Mouse (Mus musculus) heart, postnatal 0 days (tissue): ENCODE measurements around the gene Bnc1. TPM values are rescaled to one million over a fixed set of nuclear protein-coding genes. Genes with fewer than 3 reads are reported as not detected.

Source experiments
- ATAC-seq: fragments of 200-750 bp; cut with Nextera tagmentation; 2 replicates; pipeline ENCODE4 v1.8.0; 2017; ENCODE audit warnings: low read depth, moderate number of reproducible peaks, moderate library complexity; ENCODE audit not compliant: insufficient read depth
- DNase-seq: peaks from one replicate; pipeline ENCODE4 v3.0.0-alpha.2; 2016; ENCODE audit warnings: low spot score
- H3K27ac ChIP-seq: fragments of 300-500 bp; sonication (generic); 2 replicates; pipeline ENCODE4 v1.5.1; 2014; ENCODE audit warnings: low read depth, mild to moderate bottlenecking
- H3K27me3 ChIP-seq: fragments of 300-500 bp; sonication (generic); 2 replicates; pipeline ENCODE4 v1.6.1; 2014; ENCODE audit warnings: low read length, mixed read lengths; ENCODE audit not compliant: control insufficient read depth, insufficient read depth
- H3K36me3 ChIP-seq: fragments of 300-500 bp; sonication (generic); replicated peaks from 2 replicates; pipeline ENCODE4 v1.6.1; 2014; ENCODE audit warnings: low read length, mixed read lengths; ENCODE audit not compliant: control insufficient read depth, insufficient read depth
- H3K4me1 ChIP-seq: fragments of 300-500 bp; sonication (generic); 2 replicates; pipeline ENCODE4 v1.6.1; 2014; ENCODE audit warnings: antibody characterized with exemption; ENCODE audit not compliant: control insufficient read depth, insufficient read depth
- H3K4me2 ChIP-seq: fragments of 300-500 bp; sonication (generic); 2 replicates; pipeline ENCODE4 v1.6.1; 2014; ENCODE audit warnings: low read depth, mild to moderate bottlenecking, low read length, moderate library complexity
- H3K4me3 ChIP-seq: fragments of 300-500 bp; sonication (generic); 2 replicates; pipeline ENCODE4 v1.5.1; 2014; ENCODE audit warnings: low read depth, low read length
- H3K9ac ChIP-seq: fragments of 300-500 bp; sonication (generic); replicated peaks from 2 replicates; pipeline ENCODE4 v1.6.1; 2014; ENCODE audit warnings: low read depth, low read length, mixed read lengths
- H3K9me3 ChIP-seq: fragments of 300-500 bp; sonication (generic); replicated peaks from 2 replicates; pipeline ENCODE4 v1.6.1; 2016; ENCODE audit warnings: low read length; ENCODE audit not compliant: control insufficient read depth
- CTCF ChIP-seq: IDR thresholded peaks from 2 replicates; pipeline ENCODE4 v1.5.1; 2016; ENCODE audit warnings: antibody characterized with exemption, control low read depth, low read depth
- EP300 ChIP-seq: IDR thresholded peaks from 2 replicates; pipeline ENCODE4 v1.6.1; 2016; ENCODE audit warnings: antibody characterized with exemption, low read depth
- WGBS: fragments of 180-500 bp; shearing (Covaris S2); extraction: QIAGEN DNeasy Blood & Tissue Kit; methylation state at CpG from one replicate; pipeline ENCODE4 v1.1.7; 2014; 5-methylcytosine and 5-hydroxymethylcytosine counted together
- polyA plus RNA-seq: library from polyadenylated mRNA; unstranded; fragments of >200 nt; fragmentation: Nextera tagmentation; extraction: Ambion mirVana; gene quantifications from 2 replicates; pipeline ENCODE4 v1.2.1, GENCODE M21; 2015
- total RNA-seq: library from RNA; depleted of rRNA; stranded (reverse); fragments of >200 nt; gene quantifications from 2 replicates; pipeline ENCODE4 v1.2.3, GENCODE M21; 2014; ENCODE audit warnings: low replicate concordance; rRNA removed

Gene Bnc1
- total and polyA plus RNA-seq, 2 experiments from 2014 or later = 1.2 to 4.7 TPM

GRCm38 (mm10) chr7:81920314-81920713 is 71.8 kb downstream of the Bnc1 start:
- TF ChIP-seq CTCF (no peak), EP300 (no peak)
- Histone ChIP-seq H3K9me3 (no peaks in the 10 kb centered on the region), H3K27me3 (no peaks in the 10 kb centered on the region), H3K27ac (no peak overlapping the region), H3K4me1 (no peaks in the 10 kb centered on the region), H3K9ac (no peak overlapping the region), H3K4me3 (no peak overlapping the region), H3K36me3 (no peaks in the 10 kb centered on the region), H3K4me2 (no peak overlapping the region)
- DNase-seq (no peak), ATAC-seq (no peak)
- WGBS = 76% methylated on average over 4 of the region's 4 CpGs

DNA sequence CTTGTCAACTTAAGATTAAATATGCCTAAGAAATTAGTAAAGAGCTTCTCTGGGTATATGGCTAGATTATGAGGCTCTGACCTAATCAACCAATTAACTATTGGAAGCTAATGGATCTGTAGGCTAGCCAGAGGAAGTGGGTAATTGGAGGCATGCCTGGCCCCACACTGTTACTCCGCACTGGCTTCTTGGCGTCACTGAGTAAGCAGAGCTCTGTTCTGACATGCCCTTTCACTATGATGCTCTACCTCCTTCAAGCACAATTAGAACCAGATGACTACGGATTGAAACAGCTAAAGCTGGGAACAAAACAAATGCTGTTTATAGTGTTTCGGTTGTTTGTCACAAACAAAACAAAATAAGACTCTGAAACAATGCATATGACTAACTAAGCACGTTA is 73.8 kb downstream of the Bnc1 start:
- Histone ChIP-seq H3K27me3 (no peaks in the 10 kb centered on the region), H3K4me3 (no peak overlapping the region), H3K36me3 (no peaks in the 10 kb centered on the region), H3K4me1 (no peaks in the 10 kb centered on the region), H3K9ac (no peak overlapping the region), H3K4me2 (no peak overlapping the region), H3K27ac (no peak overlapping the region), H3K9me3 (no peaks in the 10 kb centered on the region)
- no peak for TF ChIP-seq CTCF
- no peak for TF ChIP-seq EP300
- 75% methylated on average over 5 of the region's 5 CpGs for WGBS
- ATAC-seq (no peak), DNase-seq (no peak)

Other genes starting within 250 kb of the Bnc1 start
- gene Ramac, start 229.4 kb downstream of the Bnc1 start, total RNA-seq = 30.6 and 58.0 TPM in 2 replicates
- gene Ramac, start 229.4 kb downstream of the Bnc1 start, polyA plus RNA-seq = 88.2 and 98.1 TPM in 2 replicates
- 28.7 and 33.4 TPM in 2 replicates for gene 3110040N11Rik, start 202.8 kb downstream of the Bnc1 start, total RNA-seq
- 34.6 and 38.5 TPM in 2 replicates for gene 3110040N11Rik, start 202.8 kb downstream of the Bnc1 start, polyA plus RNA-seq
- gene Btbd1, start 162.9 kb downstream of the Bnc1 start, total RNA-seq = 98.6 and 104 TPM in 2 replicates
- 90.4 and 96.6 TPM in 2 replicates for gene Btbd1, start 162.9 kb downstream of the Bnc1 start, polyA plus RNA-seq
- gene Gm10160, start 136.5 kb downstream of the Bnc1 start, total RNA-seq = not detected in 2 replicates
- gene Gm10160, start 136.5 kb downstream of the Bnc1 start, polyA plus RNA-seq = not detected in 2 replicates
- gene Tm6sf1, start 133.3 kb downstream of the Bnc1 start, total RNA-seq = 52.3 and 69.2 TPM in 2 replicates
- 11.7 and 15.3 TPM in 2 replicates for gene Tm6sf1, start 133.3 kb downstream of the Bnc1 start, polyA plus RNA-seq
- gene Hdgfl3, start 57.8 kb downstream of the Bnc1 start, total RNA-seq = 10.2 and 16.1 TPM in 2 replicates
- gene Hdgfl3, start 57.8 kb downstream of the Bnc1 start, polyA plus RNA-seq = 7.1 and 7.3 TPM in 2 replicates
- gene Sh3gl3, start 181.5 kb upstream of the Bnc1 start, total RNA-seq = 1.1 and 2.2 TPM in 2 replicates
- 3.3 and 3.4 TPM in 2 replicates for gene Sh3gl3, start 181.5 kb upstream of the Bnc1 start, polyA plus RNA-seq